Mouse (Mus musculus) limb, embryonic 11.5 days (tissue): ENCODE measurements at regions not wholly inside any gene's neighbourhood (a gene's known extent, or its start where the extent isn't known, plus 50 kb on each side); places are given as distances from the start of the nearest gene placed in this dataset.

ENCODE experiments used
- ATAC-seq: fragments of 200-750 bp; cut with Nextera tagmentation; 2 replicates; pipeline ENCODE4 v1.8.0; 2017; ENCODE audit warnings: low read depth; ENCODE audit not compliant: insufficient number of reproducible peaks, low FRiP score, low TSS enrichment
- DNase-seq: peaks from one replicate; pipeline ENCODE4 v3.0.0-alpha.2; 2015; ENCODE audit warnings: low spot score
- H3K27ac ChIP-seq: fragments of 300-500 bp; sonication (generic); replicated peaks from 2 replicates; pipeline ENCODE4 v1.5.1; 2014; ENCODE audit warnings: low read depth, mild to moderate bottlenecking, low read length
- H3K27me3 ChIP-seq: fragments of 300-500 bp; sonication (generic); 2 replicates; pipeline ENCODE4 v1.6.1; 2014; ENCODE audit warnings: mild to moderate bottlenecking, low read length, mixed read lengths; ENCODE audit not compliant: control insufficient read depth, insufficient read depth
- H3K36me3 ChIP-seq: fragments of 300-500 bp; sonication (generic); 2 replicates; pipeline ENCODE4 v1.6.1; 2014; ENCODE audit warnings: mild to moderate bottlenecking, low read length, moderate library complexity, mixed read lengths; ENCODE audit not compliant: control insufficient read depth, insufficient read depth
- H3K4me1 ChIP-seq: fragments of 300-500 bp; sonication (generic); 2 replicates; pipeline ENCODE4 v1.6.1; 2014; ENCODE audit warnings: low read length, mixed read lengths; ENCODE audit not compliant: control insufficient read depth, insufficient read depth
- H3K4me2 ChIP-seq: fragments of 300-500 bp; sonication (generic); 2 replicates; pipeline ENCODE4 v1.6.1; 2014; ENCODE audit warnings: low read depth, mild to moderate bottlenecking, moderate library complexity; ENCODE audit not compliant: severe bottlenecking
- H3K4me3 ChIP-seq: fragments of 300-500 bp; sonication (generic); 2 replicates; pipeline ENCODE4 v1.5.1; 2014; ENCODE audit warnings: low read depth, low read length
- H3K9ac ChIP-seq: fragments of 300-500 bp; sonication (generic); 2 replicates; pipeline ENCODE4 v1.6.1; 2014; ENCODE audit warnings: mild to moderate bottlenecking, low read length
- H3K9me3 ChIP-seq: fragments of 300-500 bp; sonication (generic); 2 replicates; pipeline ENCODE4 v1.6.1; 2016; ENCODE audit warnings: low read length; ENCODE audit not compliant: control insufficient read depth
- WGBS: fragments of 180-500 bp; shearing (Covaris S2); extraction: QIAGEN DNeasy Blood & Tissue Kit; methylation state at CpG from one replicate; pipeline ENCODE4 v1.1.7; 2014; 5-methylcytosine and 5-hydroxymethylcytosine counted together

DNA sequence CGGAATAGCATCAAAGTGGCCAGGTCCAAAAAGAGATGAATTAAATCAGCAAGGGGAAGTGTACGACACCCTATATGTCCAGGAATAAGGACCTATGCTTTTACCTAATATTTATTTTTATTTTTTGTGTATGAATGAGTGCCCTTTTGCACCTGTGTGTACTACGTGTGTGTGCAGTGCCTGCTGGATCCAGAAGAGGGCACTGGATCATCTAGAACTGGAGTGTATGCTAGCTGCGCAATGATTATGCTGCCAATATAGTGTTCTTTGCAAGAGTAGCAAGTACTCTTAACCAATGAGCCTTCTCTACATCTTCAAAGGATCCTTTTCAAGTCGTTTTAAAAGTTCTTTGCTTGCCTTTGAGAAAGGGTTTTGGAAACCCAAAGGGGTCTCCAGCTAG is 2034.4 kb upstream of the Tenm3 start:
- no peaks in the 10 kb centered on the region for H3K9me3 ChIP-seq
- no peak overlapping the region for H3K4me3 ChIP-seq
- no peak overlapping the region for H3K27ac ChIP-seq
- H3K9ac ChIP-seq = no peak overlapping the region
- no peak for ATAC-seq
- DNase-seq = no peak
- H3K36me3 ChIP-seq = no peaks in the 10 kb centered on the region
- no peaks in the 10 kb centered on the region for H3K27me3 ChIP-seq
- no peaks in the 10 kb centered on the region for H3K4me1 ChIP-seq
- H3K4me2 ChIP-seq = no peak overlapping the region
- WGBS = 82% methylated on average over 5 of the region's 5 CpGs
